Mouse (Mus musculus): ENCODE results near the gene Hivep3. TPM values are rescaled to one million over a fixed set of nuclear protein-coding genes. Genes with fewer than 3 reads are reported as not detected.

Hivep3 gene
- total and polyA plus RNA-seq, 2 experiments: 0.95 to 1.5 TPM

DNA sequence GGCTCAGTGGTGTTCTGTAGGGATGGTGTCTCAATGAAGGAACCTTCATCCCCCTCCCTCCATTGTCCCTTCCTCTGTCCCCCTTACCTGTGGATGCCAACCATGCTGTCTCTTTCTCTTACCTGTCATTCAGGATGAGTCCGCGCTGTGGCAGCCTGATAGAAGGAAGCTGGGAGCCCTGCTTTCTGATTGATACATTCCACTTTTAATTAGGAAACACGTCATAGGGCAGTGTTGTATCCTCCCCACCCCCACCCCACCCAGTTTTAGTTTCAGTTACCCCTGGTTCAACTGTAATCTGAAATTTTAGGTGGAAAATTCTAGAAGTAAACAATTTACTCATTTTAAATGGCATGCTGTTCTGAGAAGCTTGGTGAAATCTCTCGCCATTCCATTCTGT lies 173.5 kb downstream of the Hivep3 start:
- no peaks in the 10 kb centered on the region for H3K4me1 ChIP-seq (ENCODE audit: control insufficient read depth, insufficient read depth, low read length)
- H3K36me3 ChIP-seq (ENCODE audit: control insufficient read depth, insufficient read depth, low read length): no peaks in the 10 kb centered on the region
- no peak for TF ChIP-seq POLR2A (IDR thresholded peaks at IDR 0.05; ENCODE audit: extremely low read depth, insufficient read depth, low read length)
- no peak for TF ChIP-seq CTCF (IDR thresholded peaks at IDR 0.05; ENCODE audit: low read depth, low read length)
- H3K27ac ChIP-seq (replicated peaks; ENCODE audit: insufficient read depth, low read depth, low read length): no peak overlapping the region
- no peaks in the 10 kb centered on the region for H3K27me3 ChIP-seq (ENCODE audit: control insufficient read depth, insufficient read depth, low read length)
- 90% methylated on average over 4 of the region's 4 CpGs for WGBS
- no peak overlapping the region for H3K9ac ChIP-seq (ENCODE audit: low read depth, low read length)
- no peak for DNase-seq (ENCODE audit: extremely low read depth, low read depth, low spot score)
- H3K79me2 ChIP-seq (ENCODE audit: control insufficient read depth, insufficient read depth, low read length): no peaks in the 10 kb centered on the region
- H3K4me3 ChIP-seq (ENCODE audit: insufficient read depth, low read depth, low read length): no peak overlapping the region

- TF ChIP-seq CTCF (IDR thresholded peaks at IDR 0.05; ENCODE audit: low read depth, low read length) (no peak), POLR2A (IDR thresholded peaks at IDR 0.05; ENCODE audit: extremely low read depth, insufficient read depth, low read length) (no peak)
- H3K4me3 ChIP-seq (ENCODE audit: insufficient read depth, low read depth, low read length): no peak overlapping the region
- no peaks in the 10 kb centered on the region for H3K27me3 ChIP-seq (ENCODE audit: control insufficient read depth, insufficient read depth, low read length)
- H3K27ac ChIP-seq (replicated peaks; ENCODE audit: insufficient read depth, low read depth, low read length): no peak overlapping the region
- no peaks in the 10 kb centered on the region for H3K4me1 ChIP-seq (ENCODE audit: control insufficient read depth, insufficient read depth, low read length)
- no peak overlapping the region for H3K9ac ChIP-seq (ENCODE audit: low read depth, low read length)
- H3K79me2 ChIP-seq (ENCODE audit: control insufficient read depth, insufficient read depth, low read length): no peaks in the 10 kb centered on the region
- no peaks in the 10 kb centered on the region for H3K36me3 ChIP-seq (ENCODE audit: control insufficient read depth, insufficient read depth, low read length)
- 71% methylated on average over 13 of the region's 13 CpGs for WGBS
- no peak for DNase-seq (ENCODE audit: extremely low read depth, low read depth, low spot score)
Observed at GRCm38 (mm10) chr4:119911071-119911904, 177.7 kb downstream of the Hivep3 start.

GRCm38 (mm10) chr4:119912216-119912615 lies 178.6 kb downstream of the Hivep3 start:
- no peak for TF ChIP-seq CTCF (IDR thresholded peaks at IDR 0.05; ENCODE audit: low read depth, low read length)
- H3K9ac ChIP-seq (ENCODE audit: low read depth, low read length): no peak overlapping the region
- H3K27me3 ChIP-seq (ENCODE audit: control insufficient read depth, insufficient read depth, low read length): no peaks in the 10 kb centered on the region
- no peak for DNase-seq (ENCODE audit: extremely low read depth, low read depth, low spot score)
- no peak overlapping the region for H3K27ac ChIP-seq (replicated peaks; ENCODE audit: insufficient read depth, low read depth, low read length)
- H3K36me3 ChIP-seq (ENCODE audit: control insufficient read depth, insufficient read depth, low read length): no peaks in the 10 kb centered on the region
- 60% methylated on average over 2 of the region's 2 CpGs for WGBS
- H3K4me1 ChIP-seq (ENCODE audit: control insufficient read depth, insufficient read depth, low read length): no peaks in the 10 kb centered on the region
- no peaks in the 10 kb centered on the region for H3K79me2 ChIP-seq (ENCODE audit: control insufficient read depth, insufficient read depth, low read length)
- no peak overlapping the region for H3K4me3 ChIP-seq (ENCODE audit: insufficient read depth, low read depth, low read length)

DNA sequence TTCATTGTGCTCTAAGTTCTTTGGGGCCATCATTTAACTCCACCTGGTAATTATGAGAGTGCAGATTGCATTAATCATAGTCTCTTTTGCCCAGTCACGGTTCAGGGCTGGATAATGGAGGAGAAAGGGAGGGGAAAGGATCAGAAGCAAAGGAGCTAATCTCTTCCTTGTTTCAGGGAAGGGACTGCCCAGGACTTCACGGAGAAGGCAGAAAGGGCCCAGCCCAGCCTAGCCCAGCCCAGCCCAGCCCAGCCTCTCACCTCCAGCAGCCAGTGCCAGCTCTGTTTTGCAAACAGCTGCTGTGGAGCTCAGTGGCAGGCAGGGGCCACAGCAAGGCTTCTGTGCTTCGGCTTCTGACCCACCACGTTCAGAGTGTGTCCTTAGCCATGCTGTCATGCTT lies 180.6 kb downstream of the Hivep3 start:
- TF ChIP-seq POLR2A (IDR thresholded peaks at IDR 0.05; ENCODE audit: extremely low read depth, insufficient read depth, low read length) (no peak), CTCF (IDR thresholded peaks at IDR 0.05; ENCODE audit: low read depth, low read length) (no peak)
- Histone ChIP-seq H3K27ac (replicated peaks; ENCODE audit: insufficient read depth, low read depth, low read length) (no peak overlapping the region), H3K27me3 (ENCODE audit: control insufficient read depth, insufficient read depth, low read length) (no peaks in the 10 kb centered on the region), H3K4me1 (ENCODE audit: control insufficient read depth, insufficient read depth, low read length) (no peaks in the 10 kb centered on the region), H3K9ac (ENCODE audit: low read depth, low read length) (no peak overlapping the region), H3K36me3 (ENCODE audit: control insufficient read depth, insufficient read depth, low read length) (no peaks in the 10 kb centered on the region), H3K4me3 (ENCODE audit: insufficient read depth, low read depth, low read length) (no peak overlapping the region), H3K79me2 (ENCODE audit: control insufficient read depth, insufficient read depth, low read length) (no peaks in the 10 kb centered on the region)
- DNase-seq (ENCODE audit: extremely low read depth, low read depth, low spot score): no peak
- 43% methylated on average over 4 of the region's 4 CpGs for WGBS

DNA sequence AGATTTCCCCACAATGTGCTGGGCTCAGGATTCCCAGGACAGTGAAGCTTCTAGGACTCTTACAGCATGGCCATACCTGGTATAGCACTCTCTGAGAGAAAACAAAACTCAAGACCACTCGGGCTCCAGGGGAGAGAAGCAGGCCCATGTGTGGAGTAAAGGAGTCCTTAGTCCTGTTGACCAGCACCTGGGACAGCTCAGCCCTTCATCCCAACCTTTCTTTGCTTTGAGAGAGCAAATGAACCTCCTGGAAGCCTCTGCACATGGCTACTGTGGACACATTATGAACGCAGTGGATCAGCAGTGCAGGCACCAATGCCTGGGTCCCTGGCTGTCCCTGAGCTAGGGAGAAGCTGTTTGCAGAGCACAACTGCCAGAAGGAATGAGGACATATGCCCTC lies 181.5 kb downstream of the Hivep3 start:
- H3K9ac ChIP-seq (ENCODE audit: low read depth, low read length): no peak overlapping the region
- H3K4me3 ChIP-seq (ENCODE audit: insufficient read depth, low read depth, low read length): no peak overlapping the region
- H3K79me2 ChIP-seq (ENCODE audit: control insufficient read depth, insufficient read depth, low read length): no peaks in the 10 kb centered on the region
- H3K4me1 ChIP-seq (ENCODE audit: control insufficient read depth, insufficient read depth, low read length): no peaks in the 10 kb centered on the region
- 60% methylated on average over 2 of the region's 2 CpGs for WGBS
- no peaks in the 10 kb centered on the region for H3K36me3 ChIP-seq (ENCODE audit: control insufficient read depth, insufficient read depth, low read length)
- H3K27ac ChIP-seq (replicated peaks; ENCODE audit: insufficient read depth, low read depth, low read length): no peak overlapping the region
- H3K27me3 ChIP-seq (ENCODE audit: control insufficient read depth, insufficient read depth, low read length): no peaks in the 10 kb centered on the region
- no peak for DNase-seq (ENCODE audit: extremely low read depth, low read depth, low spot score)
- no peak for TF ChIP-seq POLR2A (IDR thresholded peaks at IDR 0.05; ENCODE audit: extremely low read depth, insufficient read depth, low read length)
- TF ChIP-seq CTCF (IDR thresholded peaks at IDR 0.05; ENCODE audit: low read depth, low read length): no peak

GRCm38 (mm10) chr4:119917502-119917901 lies 183.9 kb downstream of the Hivep3 start:
- TF ChIP-seq POLR2A (IDR thresholded peaks at IDR 0.05; ENCODE audit: extremely low read depth, insufficient read depth, low read length) (no peak), CTCF (IDR thresholded peaks at IDR 0.05; ENCODE audit: low read depth, low read length) (no peak; the same call in 1 of the 2 replicates)
- Histone ChIP-seq H3K27ac (replicated peaks; ENCODE audit: insufficient read depth, low read depth, low read length) (no peak overlapping the region), H3K4me1 (ENCODE audit: control insufficient read depth, insufficient read depth, low read length) (no peaks in the 10 kb centered on the region), H3K79me2 (ENCODE audit: control insufficient read depth, insufficient read depth, low read length) (no peaks in the 10 kb centered on the region), H3K4me3 (ENCODE audit: insufficient read depth, low read depth, low read length) (no peak overlapping the region), H3K36me3 (ENCODE audit: control insufficient read depth, insufficient read depth, low read length) (no peaks in the 10 kb centered on the region), H3K9ac (ENCODE audit: low read depth, low read length) (no peak overlapping the region), H3K27me3 (ENCODE audit: control insufficient read depth, insufficient read depth, low read length) (no peaks in the 10 kb centered on the region)
- DNase-seq (ENCODE audit: extremely low read depth, low read depth, low spot score): peak; percentile 5
- 80% methylated on average over 7 of the region's 7 CpGs for WGBS
